Mouse (Mus musculus) liver, embryonic 11.5 days (tissue): ENCODE data around the gene Lrp6. TPM values are rescaled to one million over a fixed set of nuclear protein-coding genes. Genes with fewer than 3 reads are reported as not detected.

Source experiments
- ATAC-seq: fragments of 200-750 bp; cut with Nextera tagmentation; replicated peaks from 2 replicates; pipeline ENCODE4 v1.8.0; 2017; ENCODE audit warnings: moderate number of reproducible peaks, mild to moderate bottlenecking, moderate TSS enrichment, moderate library complexity; ENCODE audit not compliant: low FRiP score
- DNase-seq: peaks from one replicate; pipeline ENCODE4 v3.0.0-alpha.2; 2017; ENCODE audit warnings: low spot score
- H3K27ac ChIP-seq: fragments of 300-500 bp; sonication (generic); 2 replicates; pipeline ENCODE4 v1.5.1; 2014; ENCODE audit warnings: mild to moderate bottlenecking, low read depth, low read length, control low read depth
- H3K27me3 ChIP-seq: fragments of 300-500 bp; sonication (generic); replicated peaks from 2 replicates; pipeline ENCODE4 v1.6.1; 2014; ENCODE audit warnings: low read length, mixed read lengths; ENCODE audit not compliant: control insufficient read depth, insufficient read depth
- H3K36me3 ChIP-seq: fragments of 300-500 bp; sonication (generic); 2 replicates; pipeline ENCODE4 v1.6.1; 2014; ENCODE audit warnings: mild to moderate bottlenecking, low read length, moderate library complexity, mixed read lengths; ENCODE audit not compliant: control insufficient read depth, insufficient read depth
- H3K4me1 ChIP-seq: fragments of 300-500 bp; sonication (generic); replicated peaks from 2 replicates; pipeline ENCODE4 v1.6.1; 2014; ENCODE audit warnings: low read length, mixed read lengths; ENCODE audit not compliant: control insufficient read depth, insufficient read depth
- H3K4me2 ChIP-seq: fragments of 300-500 bp; sonication (generic); 2 replicates; pipeline ENCODE4 v1.6.1; 2014; ENCODE audit warnings: mild to moderate bottlenecking, control low read depth, moderate library complexity
- H3K4me3 ChIP-seq: fragments of 300-500 bp; sonication (generic); 2 replicates; pipeline ENCODE4 v1.5.1; 2014; ENCODE audit warnings: low read depth, low read length, control low read depth
- H3K9ac ChIP-seq: fragments of 300-500 bp; sonication (generic); 2 replicates; pipeline ENCODE4 v1.6.1; 2014; ENCODE audit warnings: low read depth, low read length, control low read depth
- H3K9me3 ChIP-seq: fragments of 300-500 bp; sonication (generic); 2 replicates; pipeline ENCODE4 v1.6.1; 2016; ENCODE audit warnings: low read length, inconsistent platforms, mixed read lengths; ENCODE audit not compliant: control insufficient read depth
- WGBS: fragments of 180-500 bp; shearing (Covaris S2); extraction: QIAGEN DNeasy Blood & Tissue Kit; methylation state at CpG from one replicate; pipeline ENCODE4 v1.1.7; 2014; 5-methylcytosine and 5-hydroxymethylcytosine counted together
- polyA plus RNA-seq: library from polyadenylated mRNA; unstranded; fragments of >200 nt; fragmentation: Nextera tagmentation; extraction: Ambion mirVana; gene quantifications from 2 replicates; pipeline ENCODE4 v1.2.1, GENCODE M21; 2014

Lrp6 gene
- polyA plus RNA-seq, result 14.1 and 17.1 TPM in 2 replicates

- under 1% methylated on average over 80 of the region's 99 CpGs for WGBS
- H3K9ac ChIP-seq, result peak within 1 kb of the TSS; percentile 98
- peak within 1 kb of the TSS; percentile 96 for H3K4me3 ChIP-seq
- H3K9me3 ChIP-seq, result no peaks in the 10 kb centered on the region
- DNase-seq, result peak; percentile 87
- no peaks in the 10 kb centered on the region for H3K36me3 ChIP-seq
- H3K27ac ChIP-seq, result peak within 1 kb of the TSS; percentile 87
- H3K27me3 ChIP-seq, result no peaks in the 10 kb centered on the region
- ATAC-seq, result peak; percentile 86
- H3K4me1 ChIP-seq, result peaks cover 16% of the 10 kb centered on the region
- peak within 1 kb of the TSS; percentile 93 for H3K4me2 ChIP-seq
Measured at GRCm38 (mm10) chr6:134566818-134567485, at the start of gene Lrp6. TSS of gene Lrp6 (minus strand) at chr6:134566965.

DNA sequence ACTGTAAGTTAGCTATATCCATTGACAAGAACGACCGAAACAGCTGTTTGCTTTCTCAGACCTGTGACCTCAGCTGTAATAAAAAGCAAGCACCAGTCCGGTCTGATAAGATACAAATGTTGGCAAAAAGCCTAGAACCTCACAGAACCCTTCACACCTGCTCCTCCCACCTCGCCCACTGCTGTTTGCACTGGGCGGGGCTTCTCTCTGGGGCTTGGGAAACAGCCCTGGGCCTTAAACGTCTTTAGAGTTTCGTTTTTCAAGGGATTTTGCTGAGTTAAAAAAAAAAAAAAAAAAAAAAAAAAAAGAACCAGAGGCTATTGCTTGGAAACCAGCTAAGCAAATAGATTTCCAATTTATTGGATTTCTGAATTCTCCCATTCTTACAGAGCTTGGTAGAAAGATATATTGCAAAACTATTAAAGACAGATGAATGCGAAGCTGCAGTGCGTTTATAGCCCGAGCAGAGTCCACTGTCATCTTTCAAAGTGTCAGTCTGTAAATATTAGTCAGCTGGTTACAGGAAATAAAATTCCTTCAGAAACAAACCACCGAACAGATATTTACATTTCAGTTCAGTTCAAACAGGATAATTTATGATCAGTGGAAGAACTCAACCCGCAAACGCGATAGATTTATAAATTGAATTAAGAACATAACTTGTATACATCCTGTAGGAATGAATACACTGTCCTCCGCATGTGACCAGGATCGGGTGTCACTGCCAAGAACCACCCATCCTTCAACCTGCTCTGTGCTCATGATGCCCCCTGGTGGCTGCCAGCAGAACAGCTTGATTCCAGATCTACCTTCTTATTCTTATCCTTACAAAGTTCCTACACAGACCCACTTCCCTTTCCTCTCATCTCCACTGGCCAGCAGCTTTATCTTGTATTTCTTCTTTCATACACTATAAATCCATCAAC, 48.2 kb upstream of the Lrp6 start:
- Histone ChIP-seq H3K4me3 (peak overlapping the region; percentile 18), H3K9me3 (no peaks in the 10 kb centered on the region), H3K9ac (no peak overlapping the region), H3K27me3 (no peaks in the 10 kb centered on the region), H3K36me3 (no peaks in the 10 kb centered on the region), H3K4me2 (peak overlapping the region; percentile 60), H3K4me1 (peaks cover 2% of the 10 kb centered on the region; the same call in 1 of the 2 replicates), H3K27ac (no peak overlapping the region)
- WGBS, result 15% methylated on average over 16 of the region's 16 CpGs
- DNase-seq, result peak; percentile 71
- peak; percentile 71 for ATAC-seq

DNA sequence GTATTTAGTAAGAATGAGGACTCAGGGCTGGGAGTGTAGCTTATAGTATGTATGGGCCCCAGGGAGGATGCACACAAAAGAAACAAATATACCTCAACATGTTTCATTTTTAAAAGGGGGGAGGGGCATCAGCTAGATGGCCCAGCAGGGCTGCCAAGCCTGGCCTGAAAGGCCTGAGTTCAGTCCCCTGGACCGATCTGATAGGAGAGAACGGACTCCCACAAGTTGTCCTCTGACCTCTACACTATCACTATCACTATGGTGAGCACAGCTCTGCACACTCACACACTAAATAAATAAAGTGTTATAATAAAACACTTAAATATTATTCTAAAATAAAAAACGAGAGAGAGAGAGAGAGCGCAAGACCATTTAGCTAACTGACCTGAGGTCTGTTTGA, 47.6 kb upstream of the Lrp6 start:
- Histone ChIP-seq H3K9me3 (no peaks in the 10 kb centered on the region), H3K4me2 (peak overlapping the region; percentile 60; the same call in 1 of the 2 replicates), H3K27ac (no peak overlapping the region), H3K9ac (no peak overlapping the region), H3K36me3 (no peaks in the 10 kb centered on the region), H3K4me1 (peaks cover 2% of the 10 kb centered on the region; the same call in 1 of the 2 replicates), H3K4me3 (no peak overlapping the region), H3K27me3 (no peaks in the 10 kb centered on the region)
- 69% methylated on average over 4 of the region's 4 CpGs for WGBS
- ATAC-seq (peak; percentile 35), DNase-seq (no peak)

GRCm38 (mm10) chr6:134611896-134612295, 45.1 kb upstream of the Lrp6 start:
- no peaks in the 10 kb centered on the region for H3K9me3 ChIP-seq
- peaks cover 2% of the 10 kb centered on the region; the same call in 1 of the 2 replicates for H3K4me1 ChIP-seq
- no peak overlapping the region for H3K27ac ChIP-seq
- H3K27me3 ChIP-seq, result no peaks in the 10 kb centered on the region
- H3K4me3 ChIP-seq, result no peak overlapping the region
- WGBS, result 64% methylated on average over 13 of the region's 13 CpGs
- H3K9ac ChIP-seq, result no peak overlapping the region
- no peak overlapping the region for H3K4me2 ChIP-seq
- no peaks in the 10 kb centered on the region for H3K36me3 ChIP-seq
- ATAC-seq (no peak), DNase-seq (no peak)

- DNase-seq, result no peak
- ATAC-seq, result no peak
- H3K36me3 ChIP-seq, result no peaks in the 10 kb centered on the region
- H3K4me2 ChIP-seq, result no peak overlapping the region
- H3K4me3 ChIP-seq, result no peak overlapping the region
- H3K9ac ChIP-seq, result no peak overlapping the region
- peaks cover 2% of the 10 kb centered on the region; the same call in 1 of the 2 replicates for H3K4me1 ChIP-seq
- H3K27me3 ChIP-seq, result no peaks in the 10 kb centered on the region
- H3K27ac ChIP-seq, result no peak overlapping the region
- WGBS, result 76% methylated on average over 9 of the region's 9 CpGs
- H3K9me3 ChIP-seq, result no peaks in the 10 kb centered on the region
Measured at GRCm38 (mm10) chr6:134610380-134610779, 43.6 kb upstream of the Lrp6 start.

GRCm38 (mm10) chr6:134606949-134607746, 40.4 kb upstream of the Lrp6 start:
- H3K4me1 ChIP-seq, result no peaks in the 10 kb centered on the region
- DNase-seq (no peak), ATAC-seq (0 out of 2 replicates have a peak, but pooled peaks have one; percentile 50)
- H3K27me3 ChIP-seq, result no peaks in the 10 kb centered on the region
- no peaks in the 10 kb centered on the region for H3K9me3 ChIP-seq
- no peak overlapping the region for H3K9ac ChIP-seq
- 58% methylated on average over 9 of the region's 9 CpGs for WGBS
- no peaks in the 10 kb centered on the region for H3K36me3 ChIP-seq
- H3K27ac ChIP-seq, result no peak overlapping the region
- H3K4me2 ChIP-seq, result no peak overlapping the region
- no peak overlapping the region for H3K4me3 ChIP-seq

GRCm38 (mm10) chr6:134606540-134606939, 39.8 kb upstream of the Lrp6 start:
- Histone ChIP-seq H3K9ac (no peak overlapping the region), H3K4me2 (no peak overlapping the region), H3K27me3 (no peaks in the 10 kb centered on the region), H3K36me3 (no peaks in the 10 kb centered on the region), H3K4me3 (no peak overlapping the region), H3K27ac (no peak overlapping the region), H3K9me3 (no peaks in the 10 kb centered on the region), H3K4me1 (no peaks in the 10 kb centered on the region)
- WGBS, result 50% methylated on average over 6 of the region's 6 CpGs
- no peak for DNase-seq
- no peak for ATAC-seq

- H3K27me3 ChIP-seq, result no peaks in the 10 kb centered on the region
- no peaks in the 10 kb centered on the region for H3K4me1 ChIP-seq
- H3K4me3 ChIP-seq, result no peak overlapping the region
- no peaks in the 10 kb centered on the region for H3K9me3 ChIP-seq
- H3K9ac ChIP-seq, result no peak overlapping the region
- DNase-seq, result no peak
- H3K4me2 ChIP-seq, result no peak overlapping the region
- H3K27ac ChIP-seq, result no peak overlapping the region
- ATAC-seq, result no peak
- H3K36me3 ChIP-seq, result no peaks in the 10 kb centered on the region
- 84% methylated on average over 3 of the region's 3 CpGs for WGBS
Measured at GRCm38 (mm10) chr6:134605196-134605595, 38.4 kb upstream of the Lrp6 start.
